Mouse (Mus musculus): ENCODE measurements around the gene Pias1. TPM values are rescaled to one million over a fixed set of nuclear protein-coding genes. Genes with fewer than 3 reads are reported as not detected.

The Pias1 gene
- polyA plus RNA-seq (2014; fragmentation: Nextera tagmentation; extraction: Ambion mirVana) = 65.4 and 66.9 TPM in 2 replicates

DNA sequence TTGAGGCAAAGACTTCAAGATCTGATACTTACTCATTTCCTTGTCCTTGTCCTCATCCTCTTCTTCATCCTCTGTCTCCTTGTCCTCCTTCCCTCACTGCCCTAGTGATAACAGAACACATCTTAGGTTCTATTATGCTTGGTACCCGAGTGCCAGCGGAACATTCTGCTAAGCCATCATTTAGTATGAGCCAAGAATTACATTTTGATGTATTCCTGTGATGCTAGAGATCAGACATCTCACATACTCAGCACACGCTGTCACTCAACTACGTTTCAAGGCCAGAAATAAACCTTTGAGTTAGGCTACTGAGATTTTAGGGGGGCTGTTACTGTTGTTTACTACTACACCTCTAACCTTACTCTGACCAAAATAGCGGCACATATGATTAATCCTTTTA, at the start of gene Pias1:
TSS of gene Pias1 (minus strand) at position 101 of the 400 bp plus-strand sequence.
- DNase-seq = no peak
- H3K4me2 ChIP-seq (ENCODE audit: low read length) = no peak within 1 kb of the TSS

DNA sequence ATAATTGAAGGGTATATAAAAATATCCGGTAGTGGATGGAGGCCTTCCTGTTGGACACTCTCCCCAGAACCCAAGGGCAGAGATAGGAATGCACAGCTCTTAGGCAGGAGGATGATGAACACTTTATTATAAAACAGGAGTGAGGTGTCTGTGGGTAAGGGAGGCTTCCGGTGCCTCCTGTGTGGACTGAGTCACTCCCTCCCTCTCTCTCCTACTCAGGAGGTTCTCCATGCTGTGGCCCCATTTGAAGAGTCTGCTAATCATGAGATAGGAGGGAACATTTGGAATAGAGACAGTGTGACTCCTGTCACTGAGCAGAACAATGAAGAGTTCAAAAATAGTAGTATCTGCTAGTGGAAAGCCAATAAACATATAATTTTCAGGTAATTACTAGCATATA, 47.7 kb upstream of the Pias1 start:
- H3K27ac ChIP-seq (replicated peaks; ENCODE audit: low read depth, low read length) = no peak overlapping the region
- no peak overlapping the region for H3K9ac ChIP-seq (replicated peaks; ENCODE audit: low read length)
- H3K4me3 ChIP-seq (replicated peaks; ENCODE audit: low read depth, low read length) = no peak overlapping the region
- ATAC-seq (ENCODE audit: low FRiP score, low TSS enrichment) (no peak), DNase-seq (no peak)
- H3K4me2 ChIP-seq (ENCODE audit: low read length) = no peak overlapping the region
- 98% methylated on average over 2 of the region's 2 CpGs for WGBS
- H3K4me1 ChIP-seq (ENCODE audit: control insufficient read depth, insufficient read depth, low read length) = no peaks in the 10 kb centered on the region
- no peaks in the 10 kb centered on the region for H3K9me3 ChIP-seq (ENCODE audit: control insufficient read depth, low read length)
- H3K27me3 ChIP-seq (ENCODE audit: control insufficient read depth, insufficient read depth, low read length) = no peaks in the 10 kb centered on the region
- H3K36me3 ChIP-seq (ENCODE audit: control insufficient read depth, insufficient read depth, low read length) = no peaks in the 10 kb centered on the region

More for the DNA sequence above, at the start of gene Pias1:
- H3K36me3 ChIP-seq (ENCODE audit: control insufficient read depth, insufficient read depth, low read length) = no peaks in the 10 kb centered on the region
- H3K4me1 ChIP-seq (ENCODE audit: control insufficient read depth, insufficient read depth, low read length) = no peaks in the 10 kb centered on the region
- no peaks in the 10 kb centered on the region for H3K9me3 ChIP-seq (ENCODE audit: control insufficient read depth, low read length)
- no peak within 1 kb of the TSS for H3K4me3 ChIP-seq (replicated peaks; ENCODE audit: low read depth, low read length)
- no peak for ATAC-seq (ENCODE audit: low FRiP score, low TSS enrichment)
- H3K9ac ChIP-seq (replicated peaks; ENCODE audit: low read length) = no peak within 1 kb of the TSS
- 85% methylated on average over 5 of the region's 5 CpGs for WGBS
- H3K27ac ChIP-seq (replicated peaks; ENCODE audit: low read depth, low read length) = no peak within 1 kb of the TSS
- no peaks in the 10 kb centered on the region for H3K27me3 ChIP-seq (ENCODE audit: control insufficient read depth, insufficient read depth, low read length)

DNA sequence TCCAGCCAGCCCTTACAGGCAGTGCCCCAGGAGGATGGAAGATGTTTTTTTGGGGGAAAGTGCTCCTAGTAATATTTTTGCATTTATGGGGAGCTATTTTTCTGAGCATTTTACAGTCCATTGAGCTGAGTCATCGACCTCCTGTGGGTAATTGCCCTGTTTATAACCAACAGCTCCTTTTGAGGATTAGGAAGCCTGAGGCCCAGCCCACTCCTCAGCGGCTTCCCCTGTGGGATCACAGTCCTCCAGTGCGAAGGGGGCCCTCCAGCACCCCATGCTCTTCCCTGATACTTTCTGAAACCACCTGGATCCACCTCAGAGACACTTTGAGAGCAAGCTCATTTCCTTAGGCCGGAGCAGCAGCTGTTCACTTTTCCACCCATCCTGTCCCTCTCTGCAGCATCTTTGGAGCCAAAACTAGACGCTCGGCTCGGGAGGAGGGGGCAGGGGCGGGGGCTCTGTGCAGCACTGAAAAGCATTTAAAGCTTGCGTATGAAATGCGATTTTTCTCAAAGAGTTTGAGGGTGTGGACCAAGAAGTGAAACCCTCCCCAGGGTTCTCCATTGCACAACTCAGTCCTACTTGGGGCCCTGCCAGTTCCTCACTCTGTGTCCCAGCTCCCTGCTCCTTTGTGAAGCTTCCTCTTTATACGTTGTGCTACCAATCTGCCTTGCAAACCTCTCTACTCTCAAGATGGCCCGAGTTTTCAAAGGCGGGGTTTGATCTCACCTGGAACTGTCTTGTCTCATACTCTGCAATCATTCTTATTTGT, 43.5 kb upstream of the Pias1 start:
- H3K4me3 ChIP-seq (replicated peaks; ENCODE audit: low read depth, low read length) = no peak overlapping the region
- H3K4me1 ChIP-seq (ENCODE audit: control insufficient read depth, insufficient read depth, low read length) = no peaks in the 10 kb centered on the region
- no peak overlapping the region for H3K9ac ChIP-seq (replicated peaks; ENCODE audit: low read length)
- whole genome bisulfite sequencing = 64% methylated on average over 13 of the region's 13 CpGs
- no peak overlapping the region for H3K4me2 ChIP-seq (ENCODE audit: low read length)
- H3K36me3 ChIP-seq (ENCODE audit: control insufficient read depth, insufficient read depth, low read length) = no peaks in the 10 kb centered on the region
- no peaks in the 10 kb centered on the region for H3K9me3 ChIP-seq (ENCODE audit: control insufficient read depth, low read length)
- DNase-seq (peak; percentile 3), ATAC-seq (ENCODE audit: low FRiP score, low TSS enrichment) (no peak)
- H3K27me3 ChIP-seq (ENCODE audit: control insufficient read depth, insufficient read depth, low read length) = no peaks in the 10 kb centered on the region
- no peak overlapping the region for H3K27ac ChIP-seq (replicated peaks; ENCODE audit: low read depth, low read length)

DNA sequence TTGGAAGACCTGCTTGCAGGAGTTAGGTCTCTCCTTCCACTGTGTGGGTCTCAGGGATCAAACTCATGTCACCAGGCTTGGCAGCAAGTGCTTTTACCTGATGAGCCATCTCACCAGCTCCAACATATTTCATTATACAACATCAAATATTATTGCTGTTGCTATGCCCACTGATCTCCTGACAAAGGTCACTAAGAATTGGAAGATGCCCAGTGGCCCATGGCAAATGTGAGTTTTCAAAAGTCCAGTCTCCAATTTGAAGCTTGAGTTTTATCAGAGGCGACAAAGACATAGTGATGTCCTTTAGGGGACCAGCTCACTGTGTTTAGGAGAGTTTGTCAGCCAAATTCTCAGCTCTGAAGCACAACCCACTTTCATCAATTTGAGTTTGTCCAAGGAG, 34.8 kb upstream of the Pias1 start:
- Histone ChIP-seq H3K36me3 (ENCODE audit: control insufficient read depth, insufficient read depth, low read length) (no peaks in the 10 kb centered on the region), H3K4me1 (ENCODE audit: control insufficient read depth, insufficient read depth, low read length) (no peaks in the 10 kb centered on the region), H3K4me2 (ENCODE audit: low read length) (no peak overlapping the region), H3K27me3 (ENCODE audit: control insufficient read depth, insufficient read depth, low read length) (no peaks in the 10 kb centered on the region), H3K9ac (replicated peaks; ENCODE audit: low read length) (no peak overlapping the region), H3K4me3 (replicated peaks; ENCODE audit: low read depth, low read length) (no peak overlapping the region), H3K9me3 (ENCODE audit: control insufficient read depth, low read length) (peaks cover 4% of the 10 kb centered on the region; the same call in 1 of the 2 replicates), H3K27ac (replicated peaks; ENCODE audit: low read depth, low read length) (no peak overlapping the region)
- DNase-seq (no peak), ATAC-seq (ENCODE audit: low FRiP score, low TSS enrichment) (no peak)
- 98% methylated on average over 1 of the region's 1 CpGs for WGBS

DNA sequence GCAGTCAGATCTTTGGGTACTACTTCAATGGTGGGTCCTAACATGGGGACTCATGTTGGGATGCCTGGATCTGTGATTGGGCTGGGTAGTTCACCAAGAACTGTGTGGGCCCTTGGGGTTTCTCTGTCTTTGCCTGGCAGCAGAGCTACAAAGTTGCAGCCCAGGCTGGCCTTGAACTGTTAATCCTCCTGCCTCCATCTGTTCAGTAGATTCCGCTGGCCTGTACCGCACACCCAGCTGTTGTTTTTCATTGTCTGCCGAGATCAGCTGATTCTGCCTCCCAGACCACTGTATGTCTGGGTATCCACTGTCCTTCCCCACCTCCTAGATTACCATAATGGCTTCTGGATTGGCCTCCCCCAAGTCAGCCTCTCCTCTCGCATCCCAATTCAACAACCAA, 19.6 kb upstream of the Pias1 start:
- Histone ChIP-seq H3K27ac (replicated peaks; ENCODE audit: low read depth, low read length) (no peak overlapping the region), H3K27me3 (ENCODE audit: control insufficient read depth, insufficient read depth, low read length) (no peaks in the 10 kb centered on the region), H3K4me3 (replicated peaks; ENCODE audit: low read depth, low read length) (no peak overlapping the region), H3K9ac (replicated peaks; ENCODE audit: low read length) (no peak overlapping the region), H3K4me1 (ENCODE audit: control insufficient read depth, insufficient read depth, low read length) (no peaks in the 10 kb centered on the region), H3K4me2 (ENCODE audit: low read length) (no peak overlapping the region), H3K36me3 (ENCODE audit: control insufficient read depth, insufficient read depth, low read length) (no peaks in the 10 kb centered on the region), H3K9me3 (ENCODE audit: control insufficient read depth, low read length) (no peaks in the 10 kb centered on the region)
- no peak for ATAC-seq (ENCODE audit: low FRiP score, low TSS enrichment)
- WGBS = 87% methylated on average over 4 of the region's 4 CpGs
- DNase-seq = no peak

DNA sequence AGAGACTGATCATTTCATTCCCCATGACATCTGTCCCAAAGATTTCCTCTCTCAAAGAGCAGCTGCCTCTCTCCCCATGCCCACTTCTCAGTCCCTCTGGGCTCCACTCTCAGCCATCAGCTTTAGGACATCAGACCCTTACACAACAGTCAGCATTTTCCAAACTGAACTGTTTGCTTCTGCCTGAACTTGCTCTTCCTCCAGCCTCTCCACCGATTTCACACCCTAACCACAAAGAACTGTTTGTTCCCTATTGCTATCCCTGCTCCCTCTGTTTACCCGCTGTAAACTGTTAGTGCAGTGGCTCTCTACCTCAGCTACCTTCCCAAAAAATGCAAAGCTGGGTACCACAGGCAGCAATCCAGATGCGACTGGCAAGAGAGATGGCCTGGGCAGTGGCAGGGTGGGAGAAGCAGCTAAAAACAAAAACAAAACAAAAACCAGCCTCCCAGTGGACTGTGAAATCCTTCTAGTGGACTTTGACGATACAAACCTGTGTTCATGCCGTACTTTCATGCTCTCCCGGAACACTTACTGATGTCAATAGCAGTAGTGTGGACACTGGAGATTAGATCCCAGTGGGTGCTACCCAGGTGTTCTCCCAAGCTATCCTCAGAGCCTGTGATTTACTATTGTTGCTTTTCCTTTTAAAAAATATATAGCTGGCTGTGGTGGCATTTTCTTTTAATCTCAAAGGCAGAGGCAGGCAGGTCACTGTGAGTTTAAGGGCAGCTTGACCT, 18.5 kb upstream of the Pias1 start:
- Histone ChIP-seq H3K4me2 (ENCODE audit: low read length) (no peak overlapping the region), H3K36me3 (ENCODE audit: control insufficient read depth, insufficient read depth, low read length) (no peaks in the 10 kb centered on the region), H3K27me3 (ENCODE audit: control insufficient read depth, insufficient read depth, low read length) (no peaks in the 10 kb centered on the region), H3K4me1 (ENCODE audit: control insufficient read depth, insufficient read depth, low read length) (no peaks in the 10 kb centered on the region), H3K9ac (replicated peaks; ENCODE audit: low read length) (no peak overlapping the region), H3K4me3 (replicated peaks; ENCODE audit: low read depth, low read length) (no peak overlapping the region), H3K9me3 (ENCODE audit: control insufficient read depth, low read length) (no peaks in the 10 kb centered on the region), H3K27ac (replicated peaks; ENCODE audit: low read depth, low read length) (no peak overlapping the region)
- WGBS = 78% methylated on average over 6 of the region's 6 CpGs
- DNase-seq = no peak
- ATAC-seq (ENCODE audit: low FRiP score, low TSS enrichment) = no peak

DNA sequence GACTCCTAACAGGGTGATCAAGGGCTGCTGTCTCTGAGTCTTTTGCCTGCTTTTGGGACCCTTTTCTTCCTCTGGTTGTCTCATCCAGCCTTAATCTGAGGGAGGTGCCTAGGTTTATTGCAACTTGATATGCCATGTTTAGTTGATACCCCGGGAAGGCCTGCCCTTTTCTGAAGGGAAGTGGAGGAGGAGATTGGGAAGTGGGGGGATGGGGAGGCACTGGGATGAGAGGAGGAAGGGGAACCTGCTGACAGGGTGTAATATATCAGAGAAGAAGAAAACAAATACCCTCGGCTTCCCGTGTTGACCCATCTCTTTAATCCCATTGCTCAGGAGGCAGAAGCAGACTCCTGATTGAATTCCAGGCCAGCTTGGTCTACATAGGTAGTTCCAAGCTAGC, 10.8 kb upstream of the Pias1 start:
- no peak for DNase-seq
- ATAC-seq (ENCODE audit: low FRiP score, low TSS enrichment) = no peak
- Histone ChIP-seq H3K4me2 (ENCODE audit: low read length) (no peak overlapping the region), H3K27me3 (ENCODE audit: control insufficient read depth, insufficient read depth, low read length) (no peaks in the 10 kb centered on the region), H3K9me3 (ENCODE audit: control insufficient read depth, low read length) (no peaks in the 10 kb centered on the region), H3K36me3 (ENCODE audit: control insufficient read depth, insufficient read depth, low read length) (no peaks in the 10 kb centered on the region), H3K4me3 (replicated peaks; ENCODE audit: low read depth, low read length) (no peak overlapping the region), H3K9ac (replicated peaks; ENCODE audit: low read length) (no peak overlapping the region), H3K4me1 (ENCODE audit: control insufficient read depth, insufficient read depth, low read length) (no peaks in the 10 kb centered on the region), H3K27ac (replicated peaks; ENCODE audit: low read depth, low read length) (no peak overlapping the region)
- WGBS = 77% methylated on average over 3 of the region's 3 CpGs

DNA sequence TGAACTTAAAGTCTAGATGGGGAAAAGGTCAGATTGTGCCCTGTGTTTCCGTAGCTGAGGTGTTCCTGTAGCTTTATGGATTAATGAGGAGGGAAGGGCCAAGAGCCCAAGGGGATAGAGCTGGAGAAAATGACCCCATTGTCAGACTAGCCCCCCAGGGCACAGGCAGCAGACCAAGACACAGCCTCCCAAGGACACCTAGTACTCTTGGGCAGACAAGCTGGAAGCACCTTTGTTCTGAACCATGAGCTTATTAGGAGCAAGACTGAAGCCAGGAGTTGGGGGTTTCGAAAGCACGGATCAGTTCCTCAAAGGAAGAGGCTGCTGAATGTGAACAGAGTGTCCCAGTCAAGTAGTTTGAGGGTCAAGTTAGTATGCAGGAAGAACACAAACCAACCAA, 9.9 kb upstream of the Pias1 start:
- Histone ChIP-seq H3K4me2 (ENCODE audit: low read length) (no peak overlapping the region), H3K9ac (replicated peaks; ENCODE audit: low read length) (no peak overlapping the region), H3K36me3 (ENCODE audit: control insufficient read depth, insufficient read depth, low read length) (no peaks in the 10 kb centered on the region), H3K27me3 (ENCODE audit: control insufficient read depth, insufficient read depth, low read length) (no peaks in the 10 kb centered on the region), H3K4me3 (replicated peaks; ENCODE audit: low read depth, low read length) (no peak overlapping the region), H3K4me1 (ENCODE audit: control insufficient read depth, insufficient read depth, low read length) (no peaks in the 10 kb centered on the region), H3K9me3 (ENCODE audit: control insufficient read depth, low read length) (no peaks in the 10 kb centered on the region), H3K27ac (replicated peaks; ENCODE audit: low read depth, low read length) (no peak overlapping the region)
- no peak for DNase-seq
- ATAC-seq (ENCODE audit: low FRiP score, low TSS enrichment) = no peak
- 88% methylated on average over 3 of the region's 3 CpGs for WGBS

DNA sequence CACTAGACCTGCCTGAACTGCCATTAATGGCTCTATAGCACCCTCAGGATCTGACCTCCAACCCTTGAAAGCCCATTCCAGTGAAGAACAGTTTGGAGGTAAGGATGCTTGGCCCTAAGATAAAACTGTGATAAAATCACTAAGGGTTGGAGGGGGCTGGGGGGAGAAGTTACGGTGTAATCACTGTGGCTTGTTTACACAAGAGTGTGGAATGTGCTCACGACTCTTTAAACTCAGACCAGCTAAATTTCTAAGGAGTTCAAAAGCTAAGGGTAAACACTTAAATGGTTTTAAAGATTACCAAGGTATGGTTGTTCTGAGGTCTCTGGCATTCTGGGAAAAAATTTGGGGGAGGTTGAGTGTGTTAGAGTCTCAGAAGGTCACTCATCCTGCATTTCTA, 7.5 kb upstream of the Pias1 start:
- no peak overlapping the region for H3K4me2 ChIP-seq (ENCODE audit: low read length)
- 83% methylated on average over 2 of the region's 2 CpGs for WGBS
- DNase-seq (no peak), ATAC-seq (ENCODE audit: low FRiP score, low TSS enrichment) (no peak)
- no peaks in the 10 kb centered on the region for H3K27me3 ChIP-seq (ENCODE audit: control insufficient read depth, insufficient read depth, low read length)
- H3K36me3 ChIP-seq (ENCODE audit: control insufficient read depth, insufficient read depth, low read length) = no peaks in the 10 kb centered on the region
- H3K27ac ChIP-seq (replicated peaks; ENCODE audit: low read depth, low read length) = no peak overlapping the region
- H3K9ac ChIP-seq (replicated peaks; ENCODE audit: low read length) = no peak overlapping the region
- H3K9me3 ChIP-seq (ENCODE audit: control insufficient read depth, low read length) = no peaks in the 10 kb centered on the region
- H3K4me3 ChIP-seq (replicated peaks; ENCODE audit: low read depth, low read length) = no peak overlapping the region
- H3K4me1 ChIP-seq (ENCODE audit: control insufficient read depth, insufficient read depth, low read length) = no peaks in the 10 kb centered on the region

All from midbrain, embryonic 14.5 days (tissue).